Comparison of ENCODE assay signal across 12 mouse cellular contexts in genomic region chrX:36884719-36885118, GRCm38 (mm10). TPM values are rescaled to one million over a fixed set of nuclear protein-coding genes. Genes with fewer than 3 reads are reported as not detected.
DNase-seq lines count a peak whose midpoint lies in the region; ATAC-seq and TF ChIP-seq lines count a peak whose summit lies in the region.
"Had no signal": no experiment of that assay in that cellular context is flagged by ENCODE, and none has a peak within 500 bp of the region (broad histone marks: within the 10 kb centered on the region; RNA-seq: fewer than 3 reads in every experiment).

No protein-coding gene starts in this region.

- no peak overlapping the region for H3K9ac ChIP-seq in heart, postnatal 0 days (replicated peaks; ENCODE audit: low read depth, low read length)
- H3K9ac ChIP-seq in lung, postnatal 0 days (replicated peaks; ENCODE audit: low read depth): no peak overlapping the region
- H3K9ac ChIP-seq: embryonic facial prominence, embryonic 13.5 days had no signal

- no peaks in the 10 kb centered on the region for H3K27me3 ChIP-seq in heart, postnatal 0 days (ENCODE audit: control insufficient read depth, insufficient read depth, low read length)
- no peaks in the 10 kb centered on the region for H3K27me3 ChIP-seq in lung, postnatal 0 days (replicated peaks; ENCODE audit: insufficient read depth, low read length)
- H3K27me3 ChIP-seq: embryonic facial prominence, embryonic 13.5 days had no signal

- TF ChIP-seq CTCF in heart, postnatal 0 days (IDR thresholded peaks at IDR 0.05; ENCODE audit: low read depth): peak; percentile 24; the same call in 1 of the 2 replicates
- peak; percentile 60 for TF ChIP-seq CTCF in lung, postnatal 0 days (IDR thresholded peaks at IDR 0.05)

- 72% methylated on average over 1 of the region's 1 CpGs for WGBS in heart, postnatal 0 days
- WGBS in lung, postnatal 0 days: 84% methylated on average over 1 of the region's 1 CpGs

- no peak for TF ChIP-seq EP300 in heart, postnatal 0 days (IDR thresholded peaks at IDR 0.05; ENCODE audit: low read depth)
- no peak for TF ChIP-seq EP300 in lung, postnatal 0 days (IDR thresholded peaks at IDR 0.05)

- no peak overlapping the region for H3K27ac ChIP-seq in heart, postnatal 0 days (ENCODE audit: low read depth)
- no peak overlapping the region for H3K27ac ChIP-seq in lung, postnatal 0 days (ENCODE audit: low read length)
- H3K27ac ChIP-seq: embryonic facial prominence, embryonic 13.5 days had no signal

- 0 out of 2 replicates have a peak, but pooled peaks cover 3% of the 10 kb centered on the region for H3K36me3 ChIP-seq in heart, postnatal 0 days (replicated peaks; ENCODE audit: control insufficient read depth, insufficient read depth, low read length)
- no peaks in the 10 kb centered on the region for H3K36me3 ChIP-seq in lung, postnatal 0 days (ENCODE audit: insufficient read depth, low read length)

- H3K4me3 ChIP-seq in heart, postnatal 0 days (ENCODE audit: low read depth, low read length): no peak overlapping the region
- no peak overlapping the region for H3K4me3 ChIP-seq in lung, postnatal 0 days (ENCODE audit: low read depth, low read length)
- H3K4me3 ChIP-seq: embryonic facial prominence, embryonic 13.5 days had no signal

- H3K9me3 ChIP-seq in heart, postnatal 0 days (replicated peaks; ENCODE audit: control insufficient read depth, low read length): no peaks in the 10 kb centered on the region
- no peaks in the 10 kb centered on the region for H3K9me3 ChIP-seq in lung, postnatal 0 days (ENCODE audit: low read length)
- H3K9me3 ChIP-seq: embryonic facial prominence, embryonic 13.5 days had no signal

- ATAC-seq in heart, postnatal 0 days (ENCODE audit: insufficient read depth, low read depth): no peak
- no peak for ATAC-seq in lung, postnatal 0 days
- ATAC-seq in frontal cortex, adult (ENCODE audit: low TSS enrichment): no peak

- H3K4me2 ChIP-seq in heart, postnatal 0 days (ENCODE audit: low read depth, low read length): no peak overlapping the region
- no peak overlapping the region for H3K4me2 ChIP-seq in lung, postnatal 0 days (replicated peaks; ENCODE audit: low read depth, low read length)
- H3K4me2 ChIP-seq: embryonic facial prominence, embryonic 13.5 days had no signal

- H3K4me1 ChIP-seq in heart, postnatal 0 days (ENCODE audit: control insufficient read depth, insufficient read depth): no peaks in the 10 kb centered on the region
- no peaks in the 10 kb centered on the region for H3K4me1 ChIP-seq in lung, postnatal 0 days (ENCODE audit: insufficient read depth, low read depth, low read length)
- H3K4me1 ChIP-seq: embryonic facial prominence, embryonic 13.5 days had no signal

- no peak for DNase-seq in heart, postnatal 0 days (ENCODE audit: low spot score)
- no peak for DNase-seq in heart, adult 8-10 months (ENCODE audit: low spot score)
- DNase-seq in lung, postnatal 0 days (ENCODE audit: low spot score): no peak
- no peak for DNase-seq in lung, postnatal 14 days
- peak; percentile 64 for DNase-seq in ES-CJ7 (ENCODE audit: low read depth, low spot score)
- DNase-seq in lung, postnatal 10 days: peak; percentile 20
- no peak for DNase-seq in cerebellum, adult 11 months
- DNase-seq: heart, postnatal 36 days; right cerebral cortex, postnatal 14 days; thymus, adult 18-20 months had no signal

RNA-seq across cellular contexts. Expression of gene C330007P06Rik, which starts 10.8 kb away (rescaled TPM):
- 16.6 and 19.0 TPM in 2 replicates for total RNA-seq in heart, postnatal 0 days (2014; rRNA removed; ENCODE audit: low replicate concordance)
- 10.5 and 10.7 TPM in 2 replicates for polyA plus RNA-seq in heart, postnatal 0 days (2015; fragmentation: Nextera tagmentation; extraction: Ambion mirVana)
- 10 to 100 TPM; 14.4 to 16.6 (median 15.4) TPM for total RNA-seq in heart, adult 8-10 months (2022)
- polyA plus RNA-seq in lung, postnatal 0 days (2015; fragmentation: Nextera tagmentation; extraction: Ambion mirVana): 21.2 and 23.9 TPM in 2 replicates

RNA-seq across cellular contexts. Expression of gene Ube2a, which starts 11.0 kb away (rescaled TPM):
- 24.1 and 75.9 TPM in 2 replicates for total RNA-seq in heart, postnatal 0 days (2014; rRNA removed; ENCODE audit: low replicate concordance)
- polyA plus RNA-seq in heart, postnatal 0 days (2015; fragmentation: Nextera tagmentation; extraction: Ambion mirVana): 210 and 213 TPM in 2 replicates
- 10 to 100 TPM; 61.7 to 72.1 (median 66.5) TPM for total RNA-seq in heart, adult 8-10 months (2022)
- polyA plus RNA-seq in lung, postnatal 0 days (2015; fragmentation: Nextera tagmentation; extraction: Ambion mirVana): 176 and 189 TPM in 2 replicates

RNA-seq across cellular contexts. Expression of gene Nkrf, which starts 18.0 kb away (rescaled TPM):
- total RNA-seq in heart, postnatal 0 days (2014; rRNA removed; ENCODE audit: low replicate concordance): 0.62 and 5.7 TPM in 2 replicates
- polyA plus RNA-seq in heart, postnatal 0 days (2015; fragmentation: Nextera tagmentation; extraction: Ambion mirVana): 0.44 and 0.51 TPM in 2 replicates
- total RNA-seq in heart, adult 8-10 months (2022): 1 to 10 TPM; 3.2 to 4.2 (median 3.5) TPM
- polyA plus RNA-seq in lung, postnatal 0 days (2015; fragmentation: Nextera tagmentation; extraction: Ambion mirVana): 0.97 and 1.0 TPM in 2 replicates

Comparison
In these comparisons a context has a peak if more than half of its experiments do, and no peak if none do; other contexts are left out.
1. DNase-seq: peak in ES-CJ7 (single experiment) and lung, postnatal 10 days (single experiment); none in heart, postnatal 0 days (single experiment), heart, adult 8-10 months (single experiment), lung, postnatal 0 days (single experiment), lung, postnatal 14 days (single experiment) and cerebellum, adult 11 months (single experiment).